Mouse (Mus musculus): ENCODE results near the gene 2010111I01Rik. TPM values are rescaled to one million over a fixed set of nuclear protein-coding genes. Genes with fewer than 3 reads are reported as not detected.
"Not testable (repeated sequence)": the region's sequence is repeated elsewhere in the genome, so short reads cannot be mapped to it uniquely, and the experiment has no call there.

The 2010111I01Rik gene
- polyA plus RNA-seq, 1 experiment from 2014 or later = 80.8 TPM

GRCm38 (mm10) chr13:63073911-63074675 is 109.4 kb downstream of the 2010111I01Rik start:
- Histone ChIP-seq H3K27me3 (ENCODE audit: control insufficient read depth, insufficient read depth, low read length) (no peaks in the 10 kb centered on the region), H3K4me2 (ENCODE audit: low read depth) (no peak overlapping the region), H3K4me3 (ENCODE audit: low read depth, low read length) (no peak overlapping the region), H3K9ac (ENCODE audit: low read length) (no peak overlapping the region), H3K4me1 (ENCODE audit: control insufficient read depth, insufficient read depth, low read length) (no peaks in the 10 kb centered on the region), H3K9me3 (ENCODE audit: control insufficient read depth, low read length) (no peaks in the 10 kb centered on the region), H3K36me3 (ENCODE audit: control insufficient read depth, insufficient read depth, low read length) (no peaks in the 10 kb centered on the region), H3K27ac (ENCODE audit: low read depth, low read length) (no peak overlapping the region)
- WGBS = 58% methylated on average over 9 of the region's 9 CpGs
- no peak for ATAC-seq (ENCODE audit: insufficient read depth, low FRiP score, low TSS enrichment)
- no peak for DNase-seq (ENCODE audit: low spot score)

DNA sequence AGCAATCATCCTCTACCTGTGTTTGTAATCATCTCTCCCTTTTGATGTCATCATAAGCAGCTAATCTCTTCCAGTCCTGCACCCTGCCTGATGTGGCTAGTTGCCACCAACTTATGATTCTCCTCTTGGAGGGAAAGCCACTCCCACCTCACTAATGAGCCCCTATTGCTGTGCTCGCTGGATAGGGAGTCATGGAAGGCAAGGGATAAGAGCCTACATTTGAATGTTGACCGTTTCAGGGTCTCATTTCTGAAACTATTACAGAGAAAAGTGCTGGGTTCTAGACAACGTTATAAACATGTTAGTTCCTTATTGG is 109.9 kb downstream of the 2010111I01Rik start:
- Histone ChIP-seq H3K9me3 (ENCODE audit: control insufficient read depth, low read length) (no peaks in the 10 kb centered on the region), H3K36me3 (ENCODE audit: control insufficient read depth, insufficient read depth, low read length) (no peaks in the 10 kb centered on the region), H3K4me2 (ENCODE audit: low read depth) (no peak overlapping the region), H3K9ac (ENCODE audit: low read length) (no peak overlapping the region), H3K27me3 (ENCODE audit: control insufficient read depth, insufficient read depth, low read length) (no peaks in the 10 kb centered on the region), H3K4me1 (ENCODE audit: control insufficient read depth, insufficient read depth, low read length) (no peaks in the 10 kb centered on the region), H3K27ac (ENCODE audit: low read depth, low read length) (no peak overlapping the region), H3K4me3 (ENCODE audit: low read depth, low read length) (no peak overlapping the region)
- WGBS = 76% methylated on average over 3 of the region's 3 CpGs
- DNase-seq (ENCODE audit: low spot score) (no peak), ATAC-seq (ENCODE audit: insufficient read depth, low FRiP score, low TSS enrichment) (no peak)

DNA sequence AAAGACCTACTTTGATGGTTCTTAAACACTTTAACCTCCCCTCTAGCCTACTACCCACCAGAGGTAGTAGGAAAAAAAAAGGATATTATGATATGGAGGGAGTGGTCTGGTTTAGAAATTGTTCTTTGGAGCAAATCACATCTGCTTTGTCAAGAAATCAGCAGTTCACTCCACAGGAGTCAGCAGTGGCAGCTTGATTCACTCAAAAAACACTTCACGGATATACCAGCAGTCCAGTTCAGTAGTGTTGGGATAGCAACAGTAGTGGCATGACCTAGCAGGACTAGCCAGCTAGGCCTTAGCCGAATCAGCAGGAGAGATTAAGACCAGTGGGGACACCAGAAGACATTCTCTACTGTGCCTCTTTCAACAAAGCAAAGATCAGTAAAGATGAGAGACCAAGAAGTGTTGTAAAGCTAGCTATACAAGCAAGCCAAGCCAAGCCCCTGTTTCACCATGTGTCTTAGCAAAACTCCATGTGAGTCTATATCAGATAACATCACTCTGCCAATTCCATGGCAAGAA is 110.7 kb downstream of the 2010111I01Rik start:
- 87% methylated on average over 2 of the region's 2 CpGs for WGBS
- no peak for DNase-seq (ENCODE audit: low spot score)

DNA sequence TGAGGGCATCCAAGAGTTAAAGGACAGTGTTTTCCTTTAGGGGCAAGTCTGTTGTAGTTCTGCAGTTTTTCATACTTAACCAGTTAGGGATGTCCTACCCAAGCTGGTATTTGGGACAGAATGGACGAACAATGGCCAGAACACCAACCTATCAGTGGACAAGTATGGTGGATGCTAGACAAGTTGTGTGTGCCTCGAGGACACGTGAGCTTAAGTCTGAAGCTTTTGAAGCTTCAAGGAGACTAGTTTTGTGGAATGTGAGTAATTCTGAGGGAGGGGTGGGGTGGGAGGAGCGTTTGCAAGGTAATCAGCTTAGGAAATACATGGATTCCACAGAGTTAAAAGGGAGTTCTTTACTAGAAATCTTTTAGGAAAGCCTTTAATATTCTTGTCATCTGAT is 115.5 kb downstream of the 2010111I01Rik start:
- no peak overlapping the region for H3K27ac ChIP-seq (ENCODE audit: low read depth, low read length)
- no peak for DNase-seq (ENCODE audit: low spot score)
- no peaks in the 10 kb centered on the region for H3K27me3 ChIP-seq (ENCODE audit: control insufficient read depth, insufficient read depth, low read length)
- H3K4me1 ChIP-seq (ENCODE audit: control insufficient read depth, insufficient read depth, low read length) = no peaks in the 10 kb centered on the region
- WGBS = 65% methylated on average over 4 of the region's 4 CpGs
- ATAC-seq (ENCODE audit: insufficient read depth, low FRiP score, low TSS enrichment) = no peak
- H3K9me3 ChIP-seq (ENCODE audit: control insufficient read depth, low read length) = no peaks in the 10 kb centered on the region
- no peak overlapping the region for H3K4me3 ChIP-seq (ENCODE audit: low read depth, low read length)
- no peak overlapping the region for H3K9ac ChIP-seq (ENCODE audit: low read length)
- no peak overlapping the region for H3K4me2 ChIP-seq (ENCODE audit: low read depth)
- no peaks in the 10 kb centered on the region for H3K36me3 ChIP-seq (ENCODE audit: control insufficient read depth, insufficient read depth, low read length)

More for the DNA sequence above, 110.7 kb downstream of the 2010111I01Rik start:
- H3K4me3 ChIP-seq (ENCODE audit: low read depth, low read length) = no peak overlapping the region
- H3K4me2 ChIP-seq (ENCODE audit: low read depth) = no peak overlapping the region
- ATAC-seq (ENCODE audit: insufficient read depth, low FRiP score, low TSS enrichment) = no peak
- no peak overlapping the region for H3K27ac ChIP-seq (ENCODE audit: low read depth, low read length)
- H3K9ac ChIP-seq (ENCODE audit: low read length) = no peak overlapping the region
- no peaks in the 10 kb centered on the region for H3K9me3 ChIP-seq (ENCODE audit: control insufficient read depth, low read length)
- H3K4me1 ChIP-seq (ENCODE audit: control insufficient read depth, insufficient read depth, low read length) = no peaks in the 10 kb centered on the region
- H3K27me3 ChIP-seq (ENCODE audit: control insufficient read depth, insufficient read depth, low read length) = no peaks in the 10 kb centered on the region
- no peaks in the 10 kb centered on the region for H3K36me3 ChIP-seq (ENCODE audit: control insufficient read depth, insufficient read depth, low read length)

DNA sequence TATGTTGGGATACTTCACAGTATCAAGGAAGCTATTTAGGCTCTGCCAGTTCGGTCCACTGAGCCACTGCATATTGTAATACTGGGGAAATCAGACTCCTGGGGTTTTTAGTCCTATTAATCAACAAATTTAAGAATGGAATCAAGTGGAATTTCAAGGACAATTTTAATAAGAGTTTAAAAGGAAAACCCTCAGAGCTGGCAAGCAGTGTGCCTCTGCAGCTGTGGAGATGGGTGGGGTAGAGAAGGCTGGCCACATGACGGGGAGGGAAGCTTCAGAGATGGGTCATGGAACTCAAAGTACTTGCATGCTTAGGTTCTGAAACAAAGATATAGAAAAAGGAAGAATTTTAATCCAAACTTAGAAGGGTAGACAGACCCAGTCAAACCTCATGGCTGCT is 116.1 kb downstream of the 2010111I01Rik start:
- Histone ChIP-seq H3K4me2 (ENCODE audit: low read depth) (no peak overlapping the region), H3K27me3 (ENCODE audit: control insufficient read depth, insufficient read depth, low read length) (no peaks in the 10 kb centered on the region), H3K4me3 (ENCODE audit: low read depth, low read length) (no peak overlapping the region), H3K27ac (ENCODE audit: low read depth, low read length) (no peak overlapping the region), H3K9ac (ENCODE audit: low read length) (no peak overlapping the region), H3K4me1 (ENCODE audit: control insufficient read depth, insufficient read depth, low read length) (no peaks in the 10 kb centered on the region), H3K9me3 (ENCODE audit: control insufficient read depth, low read length) (no peaks in the 10 kb centered on the region), H3K36me3 (ENCODE audit: control insufficient read depth, insufficient read depth, low read length) (no peaks in the 10 kb centered on the region)
- ATAC-seq (ENCODE audit: insufficient read depth, low FRiP score, low TSS enrichment) = no peak
- no peak for DNase-seq (ENCODE audit: low spot score)
- 96% methylated on average over 2 of the region's 2 CpGs for WGBS

GRCm38 (mm10) chr13:63082555-63083136 is 118.0 kb downstream of the 2010111I01Rik start:
- Histone ChIP-seq H3K9me3 (ENCODE audit: control insufficient read depth, low read length) (no peaks in the 10 kb centered on the region), H3K4me2 (ENCODE audit: low read depth) (no peak overlapping the region), H3K27me3 (ENCODE audit: control insufficient read depth, insufficient read depth, low read length) (no peaks in the 10 kb centered on the region), H3K4me3 (ENCODE audit: low read depth, low read length) (no peak overlapping the region), H3K4me1 (ENCODE audit: control insufficient read depth, insufficient read depth, low read length) (no peaks in the 10 kb centered on the region), H3K27ac (ENCODE audit: low read depth, low read length) (no peak overlapping the region), H3K36me3 (ENCODE audit: control insufficient read depth, insufficient read depth, low read length) (no peaks in the 10 kb centered on the region), H3K9ac (ENCODE audit: low read length) (no peak overlapping the region)
- ATAC-seq (ENCODE audit: insufficient read depth, low FRiP score, low TSS enrichment) (no peak), DNase-seq (ENCODE audit: low spot score) (no peak)
- 49% methylated on average over 5 of the region's 5 CpGs for WGBS

DNA sequence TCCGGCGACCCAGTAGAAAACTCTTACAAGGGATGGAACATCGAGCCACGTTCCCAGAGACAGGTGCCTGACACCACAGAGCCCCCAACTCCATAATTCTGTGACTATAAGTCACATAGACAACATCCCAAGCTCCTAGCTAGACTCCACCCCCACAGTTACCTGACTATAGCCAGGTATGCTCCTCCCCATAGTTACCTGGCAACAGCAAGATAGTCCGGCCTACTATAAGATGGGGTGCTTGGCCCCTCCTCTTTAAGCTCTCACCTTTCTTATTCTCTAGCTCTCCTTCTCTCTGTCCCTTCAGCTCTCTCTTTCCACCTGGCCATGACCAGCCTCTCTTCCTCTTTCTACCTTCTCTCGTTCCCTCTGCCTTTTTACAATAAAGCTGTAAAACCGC is 118.4 kb downstream of the 2010111I01Rik start:
- 62% methylated on average over 7 of the region's 7 CpGs for WGBS

GRCm38 (mm10) chr13:63083663-63084062 is 119.0 kb downstream of the 2010111I01Rik start:
- WGBS = 61% methylated on average over 8 of the region's 8 CpGs
- no peak overlapping the region for H3K27ac ChIP-seq (ENCODE audit: low read depth, low read length)
- no peak for ATAC-seq (ENCODE audit: insufficient read depth, low FRiP score, low TSS enrichment)

More for the DNA sequence above, 118.4 kb downstream of the 2010111I01Rik start:
- not testable (repeated sequence) for H3K4me1 ChIP-seq (ENCODE audit: control insufficient read depth, insufficient read depth, low read length); DNase-seq (ENCODE audit: low spot score); H3K9ac ChIP-seq (ENCODE audit: low read length); H3K27me3 ChIP-seq (ENCODE audit: control insufficient read depth, insufficient read depth, low read length); H3K4me2 ChIP-seq (ENCODE audit: low read depth); H3K36me3 ChIP-seq (ENCODE audit: control insufficient read depth, insufficient read depth, low read length); H3K9me3 ChIP-seq (ENCODE audit: control insufficient read depth, low read length); H3K4me3 ChIP-seq (ENCODE audit: low read depth, low read length); H3K27ac ChIP-seq (ENCODE audit: low read depth, low read length); ATAC-seq (ENCODE audit: insufficient read depth, low FRiP score, low TSS enrichment)

More at GRCm38 (mm10) chr13:63083663-63084062, 119.0 kb downstream of the 2010111I01Rik start:
- Histone ChIP-seq H3K36me3 (ENCODE audit: control insufficient read depth, insufficient read depth, low read length) (no peaks in the 10 kb centered on the region), H3K9ac (ENCODE audit: low read length) (no peak overlapping the region), H3K4me2 (ENCODE audit: low read depth) (no peak overlapping the region), H3K27me3 (ENCODE audit: control insufficient read depth, insufficient read depth, low read length) (no peaks in the 10 kb centered on the region), H3K4me1 (ENCODE audit: control insufficient read depth, insufficient read depth, low read length) (no peaks in the 10 kb centered on the region), H3K9me3 (ENCODE audit: control insufficient read depth, low read length) (no peaks in the 10 kb centered on the region), H3K4me3 (ENCODE audit: low read depth, low read length) (no peak overlapping the region)
- DNase-seq (ENCODE audit: low spot score) = no peak

All from neural tube, embryonic 11.5 days (tissue).